Mouse (Mus musculus) thymus, postnatal 4 days (tissue): ENCODE measurements around the gene Ppih.

Source experiments
- DNase-seq: peaks from one replicate; pipeline ENCODE4 v3.0.0; 2021

Gene Ppih

GRCm38 (mm10) chr4:119320131-119320830 is at the start of gene Ppih:
Gene Ppih, minus strand, starts transcription at chr4:119320546.
- peak; percentile 97 for DNase-seq

GRCm38 (mm10) chr4:119369460-119369859 is 49.1 kb upstream of the Ppih start:
- DNase-seq = no peak

- DNase-seq = no peak
Observed at GRCm38 (mm10) chr4:119366758-119367526, 46.6 kb upstream of the Ppih start.

GRCm38 (mm10) chr4:119362231-119362630 is 41.9 kb upstream of the Ppih start:
- DNase-seq = no peak

- peak; percentile 66 for DNase-seq
Observed at GRCm38 (mm10) chr4:119359196-119359971, 39.0 kb upstream of the Ppih start.

- DNase-seq = no peak
Observed at GRCm38 (mm10) chr4:119345508-119345907, 25.2 kb upstream of the Ppih start.

GRCm38 (mm10) chr4:119338861-119339361 is 18.6 kb upstream of the Ppih start:
- DNase-seq = peak; percentile 69

- DNase-seq = no peak
Observed at GRCm38 (mm10) chr4:119338422-119338821, 18.1 kb upstream of the Ppih start.

- DNase-seq = no peak
Observed at GRCm38 (mm10) chr4:119333487-119333886, 13.1 kb upstream of the Ppih start.

GRCm38 (mm10) chr4:119320896-119321550 is 677 bp upstream of the Ppih start:
- peak; percentile 19 for DNase-seq

- DNase-seq = no peak
Observed at GRCm38 (mm10) chr4:119313756-119314155, 6.6 kb downstream of the Ppih start.

GRCm38 (mm10) chr4:119305418-119305817 is 14.9 kb downstream of the Ppih start:
- no peak for DNase-seq

- no peak for DNase-seq
Observed at GRCm38 (mm10) chr4:119303291-119303690, 17.1 kb downstream of the Ppih start.

- DNase-seq = no peak
Observed at GRCm38 (mm10) chr4:119301777-119302176, 18.6 kb downstream of the Ppih start.

- DNase-seq = no peak
Observed at GRCm38 (mm10) chr4:119300761-119301160, 19.6 kb downstream of the Ppih start.

GRCm38 (mm10) chr4:119297361-119297760 is 23.0 kb downstream of the Ppih start:
- no peak for DNase-seq

GRCm38 (mm10) chr4:119295134-119295453 is 25.3 kb downstream of the Ppih start:
- no peak for DNase-seq

- DNase-seq = peak; percentile 99
Observed at GRCm38 (mm10) chr4:119294415-119295133, 25.8 kb downstream of the Ppih start, which contains the start of gene Ybx1. Gene Ybx1, minus strand, starts transcription at chr4:119294604.

- DNase-seq = peak; percentile 66
Observed at GRCm38 (mm10) chr4:119293574-119294258, 26.6 kb downstream of the Ppih start.

- peak; percentile 64 for DNase-seq
Observed at GRCm38 (mm10) chr4:119292771-119293573, 27.4 kb downstream of the Ppih start.

- DNase-seq = no peak
Observed at GRCm38 (mm10) chr4:119291921-119292320, 28.4 kb downstream of the Ppih start.
